Mouse (Mus musculus) CH12.LX (cell line): ENCODE measurements around the gene Defa17.
"Not testable (repeated sequence)": the region's sequence is repeated elsewhere in the genome, so short reads cannot be mapped to it uniquely, and the experiment has no call there.

ENCODE experiments used
- CTCF ChIP-seq, 2 experiments: IDR thresholded peaks in 1 of 2; conservative IDR thresholded peaks in 1 of 2; 2 replicates each; pipeline ENCODE4 v1.5.1; 2011 to 2012; ENCODE audit warnings: low read depth in 2 of 2, low read length in 2 of 2, improper control_type of control experiment in 1 of 2, inconsistent platforms in 1 of 2, mild to moderate bottlenecking in 1 of 2, moderate library complexity in 1 of 2
- EP300 ChIP-seq: IDR thresholded peaks from 2 replicates; pipeline ENCODE4 v1.6.1; 2011; ENCODE audit warnings: low read length, improper control_type of control experiment
- IRF4 ChIP-seq: IDR thresholded peaks from 2 replicates; pipeline ENCODE4 v1.6.1; 2014; ENCODE audit warnings: low read depth, mild to moderate bottlenecking, inconsistent platforms, low read length, improper control_type of control experiment
- PAX5 ChIP-seq: IDR thresholded peaks from 2 replicates; pipeline ENCODE4 v1.6.1; 2012; ENCODE audit warnings: low read length, inconsistent platforms, mixed read lengths
- POLR2A ChIP-seq: IDR thresholded peaks from 2 replicates; pipeline ENCODE4 v1.6.1; 2011; ENCODE audit warnings: low read depth, mild to moderate bottlenecking, improper control_type of control experiment, low read length
- RAD21 ChIP-seq: IDR thresholded peaks from 2 replicates; pipeline ENCODE4 v1.6.1; 2011; ENCODE audit warnings: low read depth, mild to moderate bottlenecking, low read length, improper control_type of control experiment, moderate library complexity
- SIN3A ChIP-seq: IDR thresholded peaks from 2 replicates; pipeline ENCODE4 v1.6.1; 2012; ENCODE audit warnings: low read length, improper control_type of control experiment, inconsistent platforms
- ZC3H11A ChIP-seq: IDR thresholded peaks from 2 replicates; pipeline ENCODE4 v1.6.1; 2012; ENCODE audit warnings: low read depth, mild to moderate bottlenecking, inconsistent platforms, low read length, improper control_type of control experiment

DNA sequence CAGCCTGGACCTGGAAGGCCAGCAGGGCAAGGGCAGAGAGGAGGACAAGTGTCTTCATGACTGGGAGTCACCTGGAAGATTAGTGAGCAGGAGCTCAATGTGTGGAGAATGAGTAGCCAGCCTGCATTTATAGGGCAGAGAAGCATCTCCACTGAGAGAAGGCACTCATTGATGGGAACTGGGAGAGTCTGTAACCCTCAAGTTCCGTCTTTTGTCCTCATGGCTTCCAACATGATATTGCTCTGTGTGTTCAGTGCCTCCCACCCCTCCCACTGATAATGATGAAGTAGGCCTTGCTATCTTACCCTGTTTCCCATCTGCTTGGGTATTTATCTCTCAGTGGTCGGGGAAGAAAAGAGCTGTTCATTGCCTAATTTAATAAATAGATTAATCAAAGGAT lies 48.0 kb downstream of the Defa17 start, which contains the start of gene AY761184:
- not testable (repeated sequence) for TF ChIP-seq IRF4; POLR2A; SIN3A; PAX5; CTCF (conservative IDR thresholded peaks at IDR 0.05 in 1 of 2, IDR thresholded peaks at IDR 0.05 in 1 of 2; ENCODE audit: low read depth in 2 of 2, low read length in 2 of 2); ZC3H11A; RAD21; EP300
